Comparison of ENCODE assay signal across 8 mouse cellular contexts in the genomic region with DNA sequence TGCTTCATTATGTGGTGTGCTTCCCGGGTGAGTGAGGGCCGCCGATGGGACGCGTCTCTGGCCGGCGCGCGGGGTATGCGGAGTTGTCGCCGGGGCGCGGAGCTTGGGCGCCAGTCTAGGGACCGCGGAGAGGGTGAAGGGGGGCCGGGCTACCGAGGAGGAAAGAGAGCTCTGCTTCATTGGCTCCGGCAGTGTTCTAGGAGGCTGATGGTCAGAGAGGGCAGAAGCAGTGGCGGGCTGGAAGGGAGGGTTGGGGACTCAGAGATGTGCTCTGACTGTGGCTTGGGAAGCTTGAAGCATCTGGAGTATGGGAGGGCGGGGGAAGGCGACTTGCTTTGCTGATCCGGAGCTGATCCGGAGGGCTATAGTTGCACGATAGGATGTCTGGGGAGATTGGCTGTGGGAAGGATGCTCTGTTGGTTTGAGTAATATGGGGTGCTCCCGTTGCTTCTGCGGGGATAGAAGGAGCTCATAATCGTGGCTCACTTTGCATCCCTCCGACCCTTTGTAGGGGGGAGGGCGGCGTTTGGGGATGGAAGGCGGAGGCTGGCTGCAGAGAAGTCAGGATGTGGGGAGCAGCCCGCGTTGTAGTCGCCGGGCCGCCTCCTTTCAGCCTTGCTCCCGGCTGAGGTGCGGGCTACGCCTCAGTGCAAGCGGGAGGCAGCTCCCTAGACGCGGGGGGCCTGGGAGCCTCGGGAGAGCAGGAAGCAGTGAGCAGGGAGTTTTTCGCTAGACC. TPM values are rescaled to one million over a fixed set of nuclear protein-coding genes. Genes with fewer than 3 reads are reported as not detected.
DNase-seq lines count a peak whose midpoint lies in the region; ATAC-seq and TF ChIP-seq lines count a peak whose summit lies in the region.

No protein-coding gene starts in this region.

- H3K27me3 ChIP-seq in C2C12 (ENCODE audit: control insufficient read depth, insufficient read depth, insufficient read length), result no peaks in the 10 kb centered on the region
- H3K27me3 ChIP-seq in forebrain, embryonic 15.5 days, result no peaks in the 10 kb centered on the region
- H3K27me3 ChIP-seq in heart, postnatal 0 days (ENCODE audit: control insufficient read depth, insufficient read depth, low read length), result peaks cover 4% of the 10 kb centered on the region; the same call in 1 of the 2 replicates
- peaks cover 63% of the 10 kb centered on the region for H3K27me3 ChIP-seq in liver, embryonic 15.5 days

- H3K4me1 ChIP-seq in forebrain, embryonic 15.5 days, result peaks cover 31% of the 10 kb centered on the region
- H3K4me1 ChIP-seq in heart, postnatal 0 days (ENCODE audit: control insufficient read depth, insufficient read depth), result peaks cover 8% of the 10 kb centered on the region; the same call in 1 of the 2 replicates
- peaks cover 3% of the 10 kb centered on the region; the same call in 1 of the 2 replicates for H3K4me1 ChIP-seq in liver, embryonic 15.5 days (replicated peaks)
- peaks cover 4% of the 10 kb centered on the region; the same call in 1 of the 2 replicates for H3K4me1 ChIP-seq in olfactory bulb, adult 2 months (ENCODE audit: control insufficient read depth, insufficient read depth, low read length)

- H3K4me3 ChIP-seq in C2C12 (ENCODE audit: insufficient read depth, poor library complexity, severe bottlenecking), result peak overlapping the region; percentile 61
- peak overlapping the region; percentile 84 for H3K4me3 ChIP-seq in forebrain, embryonic 15.5 days
- H3K4me3 ChIP-seq in heart, postnatal 0 days (ENCODE audit: low read depth, low read length), result peak overlapping the region; percentile 88
- peak overlapping the region; percentile 55 for H3K4me3 ChIP-seq in liver, embryonic 15.5 days (replicated peaks)
- H3K4me3 ChIP-seq in olfactory bulb, adult 2 months (ENCODE audit: insufficient read depth, low read depth, low read length), result peak overlapping the region; percentile 77

- H3K79me3 ChIP-seq in C2C12 (ENCODE audit: low read depth), result peaks cover 30% of the 10 kb centered on the region

- H3K36me3 ChIP-seq in C2C12 (ENCODE audit: control insufficient read depth, insufficient read depth), result no peaks in the 10 kb centered on the region
- no peaks in the 10 kb centered on the region for H3K36me3 ChIP-seq in forebrain, embryonic 15.5 days
- no peaks in the 10 kb centered on the region for H3K36me3 ChIP-seq in heart, postnatal 0 days (replicated peaks; ENCODE audit: control insufficient read depth, insufficient read depth, low read length)
- H3K36me3 ChIP-seq in liver, embryonic 15.5 days (replicated peaks), result no peaks in the 10 kb centered on the region

- under 1% methylated on average over 46 of the region's 46 CpGs for WGBS in forebrain, embryonic 15.5 days
- under 1% methylated on average over 45 of the region's 46 CpGs for WGBS in heart, postnatal 0 days
- WGBS in liver, embryonic 15.5 days (ENCODE audit: insufficient replicate concordance), result under 1% methylated on average over 46 of the region's 46 CpGs
- under 1% methylated on average over 46 of the region's 46 CpGs for WGBS in olfactory bulb, adult 2 months

- H3K27ac ChIP-seq in forebrain, embryonic 15.5 days (replicated peaks), result peak overlapping the region; percentile 97
- H3K27ac ChIP-seq in heart, postnatal 0 days (ENCODE audit: low read depth), result peak overlapping the region; percentile 95
- H3K27ac ChIP-seq in liver, embryonic 15.5 days (replicated peaks), result peak overlapping the region; percentile 64; the same call in 1 of the 2 replicates
- peak overlapping the region; percentile 69 for H3K27ac ChIP-seq in olfactory bulb, adult 2 months (ENCODE audit: insufficient read depth, low read depth, low read length)

- ATAC-seq in forebrain, embryonic 15.5 days (replicated peaks), result peak; percentile 42
- peak; percentile 32 for ATAC-seq in heart, postnatal 0 days (ENCODE audit: insufficient read depth, low read depth)
- no peak for ATAC-seq in liver, embryonic 15.5 days (ENCODE audit: insufficient read depth)
- ATAC-seq in CD4-positive, CD25-positive, alpha-beta regulatory T cell, adult 4 months, result no peak

- TF ChIP-seq CTCF in C2C12 (IDR thresholded peaks at IDR 0.05; ENCODE audit: control insufficient read depth, insufficient read depth, insufficient read length), result no peak
- no peak for TF ChIP-seq CTCF in heart, postnatal 0 days (IDR thresholded peaks at IDR 0.05; ENCODE audit: low read depth)
- no peak for TF ChIP-seq CTCF in olfactory bulb, adult 2 months (IDR thresholded peaks at IDR 0.05; ENCODE audit: insufficient read depth, low read depth, low read length)

- peak overlapping the region; percentile 84 for H3K9ac ChIP-seq in forebrain, embryonic 15.5 days (replicated peaks)
- H3K9ac ChIP-seq in heart, postnatal 0 days (replicated peaks; ENCODE audit: low read depth, low read length), result peak overlapping the region; percentile 66
- H3K9ac ChIP-seq in liver, embryonic 15.5 days, result no peak overlapping the region; the same call in 1 of the 2 replicates

- H3K79me2 ChIP-seq in C2C12 (ENCODE audit: control insufficient read depth, insufficient read depth), result peaks cover 47% of the 10 kb centered on the region

- H3K4me2 ChIP-seq in forebrain, embryonic 15.5 days (replicated peaks), result peak overlapping the region; percentile 95
- peak overlapping the region; percentile 99 for H3K4me2 ChIP-seq in heart, postnatal 0 days (ENCODE audit: low read depth, low read length)
- peak overlapping the region; percentile 64 for H3K4me2 ChIP-seq in liver, embryonic 15.5 days

- no peak for TF ChIP-seq POLR2A in olfactory bulb, adult 2 months (IDR thresholded peaks at IDR 0.05; ENCODE audit: insufficient read depth, low read depth, low read length)

- no peak for TF ChIP-seq EP300 in heart, postnatal 0 days (IDR thresholded peaks at IDR 0.05; ENCODE audit: low read depth)

- H3ac ChIP-seq in C2C12 (ENCODE audit: control insufficient read depth, insufficient read length, low read depth), result peak overlapping the region; percentile 98

- no peaks in the 10 kb centered on the region for H3K9me3 ChIP-seq in forebrain, embryonic 15.5 days
- no peaks in the 10 kb centered on the region for H3K9me3 ChIP-seq in heart, postnatal 0 days (replicated peaks; ENCODE audit: control insufficient read depth, low read length)
- no peaks in the 10 kb centered on the region for H3K9me3 ChIP-seq in liver, embryonic 15.5 days (replicated peaks)

- peak; percentile 58 for DNase-seq in cerebellum, adult 11 months
- peak; percentile 51 for DNase-seq in heart, postnatal 0 days (ENCODE audit: low spot score)
- DNase-seq in kidney, postnatal 4 days, result peak; percentile 77 to 84

TF ChIP-seq in C2C12, 6 proteins besides CTCF, POLR2A, EP300 and RAD21:
- TF ChIP-seq MYOD1 (IDR thresholded peaks at IDR 0.05; ENCODE audit: control insufficient read depth, insufficient read length, low read depth) (no peak), CEBPB (IDR thresholded peaks at IDR 0.05; ENCODE audit: low read depth) (no peak), USF1 (IDR thresholded peaks at IDR 0.05; ENCODE audit: low read depth) (no peak), MYOG (IDR thresholded peaks at IDR 0.05; ENCODE audit: control insufficient read depth, extremely low read depth, insufficient read length) (no peak), FOSL1 (IDR thresholded peaks at IDR 0.05; ENCODE audit: insufficient read depth, low read length, poor library complexity, severe bottlenecking) (no peak), MAX (IDR thresholded peaks at IDR 0.05) (no peak)
TF ChIP-seq in C2C12: peak in this region for 0.

RNA-seq across cellular contexts. Expression of a gene that starts 1.1 kb away (rescaled TPM):
- 16.6 TPM for polyA plus RNA-seq in C2C12 (2012; fragmentation: generic; extraction: Trizol)
- 30.1 and 34.9 TPM in 2 replicates for polyA plus RNA-seq in forebrain, embryonic 15.5 days (2015; fragmentation: Nextera tagmentation; extraction: Ambion mirVana)
- 19.7 and 63.4 TPM in 2 replicates for total RNA-seq in heart, postnatal 0 days (2014; rRNA removed; ENCODE audit: low replicate concordance)
- polyA plus RNA-seq in heart, postnatal 0 days (2015; fragmentation: Nextera tagmentation; extraction: Ambion mirVana), result 8.1 and 8.7 TPM in 2 replicates
- polyA plus RNA-seq in liver, embryonic 15.5 days (2015; fragmentation: Nextera tagmentation; extraction: Ambion mirVana), result 1.3 and 3.0 TPM in 2 replicates
- not detected in 2 replicates for polyA plus RNA-seq in olfactory bulb, adult 2 months (2012; ENCODE audit: insufficient read depth, insufficient read length, low replicate concordance, missing spikeins)
- polyA plus RNA-seq in CD4-positive, CD25-positive, alpha-beta regulatory T cell, adult 4 months (2017; shearing (Covaris generic)), result not detected

Comparison
In these comparisons a context has a peak if more than half of its experiments do, and no peak if none do; other contexts are left out.
1. ATAC-seq: peak in forebrain, embryonic 15.5 days (single experiment) and heart, postnatal 0 days (single experiment); none in liver, embryonic 15.5 days (single experiment) and CD4-positive, CD25-positive, alpha-beta regulatory T cell, adult 4 months (single experiment).
2. Peak in every context shown above with its lines, with median percentiles within 50 percentile points of each other: H3K4me3 ChIP-seq, DNase-seq, H3K27ac ChIP-seq and H3K4me2 ChIP-seq.